Mouse (Mus musculus) lung, embryonic 14.5 days (tissue): ENCODE measurements around the gene Rhox3a2. TPM values are rescaled to one million over a fixed set of nuclear protein-coding genes. Genes with fewer than 3 reads are reported as not detected.
"Not testable (repeated sequence)": the region's sequence is repeated elsewhere in the genome, so short reads cannot be mapped to it uniquely, and the experiment has no call there.

ENCODE experiments used
- ATAC-seq: fragments of 200-750 bp; cut with Nextera tagmentation; 2 replicates; pipeline ENCODE4 v1.8.0; 2017; ENCODE audit warnings: mild to moderate bottlenecking, moderate TSS enrichment, moderate library complexity; ENCODE audit not compliant: insufficient read depth
- DNase-seq: peaks from one replicate; pipeline ENCODE4 v3.0.0-alpha.2; 2015
- H3K27ac ChIP-seq: fragments of 300-500 bp; sonication (generic); 2 replicates; pipeline ENCODE4 v1.5.1; 2014; ENCODE audit warnings: low read depth, mild to moderate bottlenecking, moderate library complexity
- H3K27me3 ChIP-seq: fragments of 300-500 bp; sonication (generic); 2 replicates; pipeline ENCODE4 v1.6.1; 2014; ENCODE audit warnings: low read length, control low read depth; ENCODE audit not compliant: insufficient read depth
- H3K36me3 ChIP-seq: fragments of 300-500 bp; sonication (generic); 2 replicates; pipeline ENCODE4 v1.6.1; 2014; ENCODE audit warnings: control low read depth; ENCODE audit not compliant: insufficient read depth
- H3K4me1 ChIP-seq: fragments of 300-500 bp; sonication (generic); 2 replicates; pipeline ENCODE4 v1.6.1; 2014; ENCODE audit warnings: antibody characterized with exemption, control low read depth; ENCODE audit not compliant: insufficient read depth
- H3K4me2 ChIP-seq: fragments of 300-500 bp; sonication (generic); 2 replicates; pipeline ENCODE4 v1.6.1; 2014; ENCODE audit warnings: mild to moderate bottlenecking
- H3K4me3 ChIP-seq: fragments of 300-500 bp; sonication (generic); 2 replicates; pipeline ENCODE4 v1.5.1; 2014; ENCODE audit warnings: low read depth, low read length
- H3K9ac ChIP-seq: fragments of 300-500 bp; sonication (generic); 2 replicates; pipeline ENCODE4 v1.6.1; 2014
- H3K9me3 ChIP-seq: fragments of 300-500 bp; sonication (generic); 2 replicates; pipeline ENCODE4 v1.6.1; 2016; ENCODE audit warnings: low read depth, low read length, control low read depth
- WGBS: fragments of 180-500 bp; shearing (Covaris S2); extraction: QIAGEN DNeasy Blood & Tissue Kit; methylation state at CpG from one replicate; pipeline ENCODE4 v1.1.7; 2014; 5-methylcytosine and 5-hydroxymethylcytosine counted together
- polyA plus RNA-seq: library from polyadenylated mRNA; unstranded; fragments of >200 nt; fragmentation: Nextera tagmentation; extraction: Ambion mirVana; gene quantifications from 2 replicates; pipeline ENCODE4 v1.2.1, GENCODE M21; 2014

Gene Rhox3a2
- polyA plus RNA-seq, result not detected in 2 replicates

GRCm38 (mm10) chrX:37379728-37380127 lies at the start of gene Rhox3a2:
Gene Rhox3a2, plus strand, starts transcription at chrX:37380028.
- H3K9ac ChIP-seq, H3K27ac ChIP-seq, H3K4me3 ChIP-seq, H3K27me3 ChIP-seq, H3K36me3 ChIP-seq, H3K9me3 ChIP-seq, H3K4me1 ChIP-seq, H3K4me2 ChIP-seq, ATAC-seq, DNase-seq: not testable (repeated sequence)
- WGBS, result no CpG with 5 or more reads among the region's 1 CpGs

- not testable (repeated sequence) for H3K4me2 ChIP-seq, DNase-seq, H3K4me1 ChIP-seq, H3K4me3 ChIP-seq, H3K9ac ChIP-seq, H3K9me3 ChIP-seq, H3K27ac ChIP-seq, H3K27me3 ChIP-seq, ATAC-seq, H3K36me3 ChIP-seq
- WGBS, result 84% methylated on average over 8 of the region's 16 CpGs
Measured at GRCm38 (mm10) chrX:37390548-37390947, 10.7 kb downstream of the Rhox3a2 start, which contains the start of gene Rhox4a2. Gene Rhox4a2, plus strand, starts transcription at chrX:37390848.

GRCm38 (mm10) chrX:37411767-37412166 lies 31.9 kb downstream of the Rhox3a2 start, which contains the start of gene Rhox2b:
Gene Rhox2b, plus strand, starts transcription at chrX:37412067.
- H3K27ac ChIP-seq, DNase-seq, H3K27me3 ChIP-seq, H3K4me3 ChIP-seq, ATAC-seq, H3K9me3 ChIP-seq, H3K4me2 ChIP-seq, H3K4me1 ChIP-seq, H3K9ac ChIP-seq, H3K36me3 ChIP-seq: not testable (repeated sequence)
- no CpG with 5 or more reads among the region's 9 CpGs for WGBS

GRCm38 (mm10) chrX:37432194-37432593 lies 52.4 kb downstream of the Rhox3a2 start, which contains the start of gene Rhox4b:
Gene Rhox4b, plus strand, starts transcription at chrX:37432494.
- not testable (repeated sequence) for H3K36me3 ChIP-seq, H3K9me3 ChIP-seq, DNase-seq, H3K4me1 ChIP-seq, H3K27me3 ChIP-seq, H3K4me3 ChIP-seq, H3K9ac ChIP-seq, ATAC-seq, H3K27ac ChIP-seq, H3K4me2 ChIP-seq
- WGBS, result 75% methylated on average over 14 of the region's 15 CpGs

Other genes with a start within 250 kb of the Rhox3a2 start
- gene Akap14, start 211.2 kb upstream of the Rhox3a2 start, polyA plus RNA-seq, result 0.09 TPM in 1 of 2 replicates, not detected in the other
- gene Ndufa1, start 188.9 kb upstream of the Rhox3a2 start, polyA plus RNA-seq, result 387 and 422 TPM in 2 replicates
- gene Rnf113a1, start 188.8 kb upstream of the Rhox3a2 start, polyA plus RNA-seq, result 9.2 and 11.0 TPM in 2 replicates
- gene Gm9, start 169.0 kb upstream of the Rhox3a2 start, polyA plus RNA-seq, result not detected in 2 replicates
- not detected in 2 replicates for gene Rhox1, start 157.8 kb upstream of the Rhox3a2 start, polyA plus RNA-seq
- not detected in 2 replicates for gene Rhox2a, start 135.1 kb upstream of the Rhox3a2 start, polyA plus RNA-seq
- gene Rhox3a, start 130.1 kb upstream of the Rhox3a2 start, polyA plus RNA-seq, result not detected in 2 replicates
- gene Rhox4a, start 114.7 kb upstream of the Rhox3a2 start, polyA plus RNA-seq, result not detected in 2 replicates
- not detected in 2 replicates for gene Rhox4a2, start 10.8 kb downstream of the Rhox3a2 start, polyA plus RNA-seq
- not detected in 2 replicates for gene Rhox2b, start 32.0 kb downstream of the Rhox3a2 start, polyA plus RNA-seq
- not detected in 2 replicates for gene Rhox4b, start 52.5 kb downstream of the Rhox3a2 start, polyA plus RNA-seq
- not detected in 2 replicates for gene Rhox2c, start 73.7 kb downstream of the Rhox3a2 start, polyA plus RNA-seq
- not detected in 2 replicates for gene Rhox3c, start 78.6 kb downstream of the Rhox3a2 start, polyA plus RNA-seq
- not detected in 2 replicates for gene Rhox4c, start 100.3 kb downstream of the Rhox3a2 start, polyA plus RNA-seq
- not detected in 2 replicates for gene Rhox2d, start 113.4 kb downstream of the Rhox3a2 start, polyA plus RNA-seq
- not detected in 2 replicates for gene Rhox4d, start 134.3 kb downstream of the Rhox3a2 start, polyA plus RNA-seq
- not detected in 2 replicates for gene Rhox2e, start 150.4 kb downstream of the Rhox3a2 start, polyA plus RNA-seq
- gene Rhox3e, start 162.0 kb downstream of the Rhox3a2 start, polyA plus RNA-seq, result not detected in 2 replicates
- gene Rhox4e, start 177.4 kb downstream of the Rhox3a2 start, polyA plus RNA-seq, result not detected in 2 replicates
- not detected in 2 replicates for gene Rhox2f, start 191.4 kb downstream of the Rhox3a2 start, polyA plus RNA-seq
- gene Rhox3f, start 201.0 kb downstream of the Rhox3a2 start, polyA plus RNA-seq, result not detected in 2 replicates
- not detected in 2 replicates for gene Rhox4f, start 227.7 kb downstream of the Rhox3a2 start, polyA plus RNA-seq
- not detected in 2 replicates for gene Rhox3g, start 248.6 kb downstream of the Rhox3a2 start, polyA plus RNA-seq